Mouse (Mus musculus): ENCODE measurements at regions not wholly inside any gene's neighbourhood (a gene's known extent, or its start where the extent isn't known, plus 50 kb on each side); places are given as distances from the start of the nearest gene placed in this dataset.

GRCm38 (mm10) chr19:56185756-56186155 lies 101.2 kb upstream of the Habp2 start:
- H3K36me3 ChIP-seq (replicated peaks; ENCODE audit: control insufficient read depth, insufficient read depth, low read length) = no peaks in the 10 kb centered on the region
- ATAC-seq (ENCODE audit: insufficient read depth, low read depth) (no peak), DNase-seq (ENCODE audit: low spot score) (no peak)
- H3K4me1 ChIP-seq (ENCODE audit: control insufficient read depth, insufficient read depth) = no peaks in the 10 kb centered on the region
- H3K9ac ChIP-seq (replicated peaks; ENCODE audit: low read depth, low read length) = no peak overlapping the region
- no peak overlapping the region for H3K4me3 ChIP-seq (ENCODE audit: low read depth, low read length)
- no peak for TF ChIP-seq CTCF (IDR thresholded peaks at IDR 0.05; ENCODE audit: low read depth)
- TF ChIP-seq EP300 (IDR thresholded peaks at IDR 0.05; ENCODE audit: low read depth) = no peak
- H3K27me3 ChIP-seq (ENCODE audit: control insufficient read depth, insufficient read depth, low read length) = no peaks in the 10 kb centered on the region
- no peak overlapping the region for H3K4me2 ChIP-seq (ENCODE audit: low read depth, low read length)
- no peak overlapping the region for H3K27ac ChIP-seq (ENCODE audit: low read depth)
- H3K9me3 ChIP-seq (replicated peaks; ENCODE audit: control insufficient read depth, low read length) = no peaks in the 10 kb centered on the region; the same call in 1 of the 2 replicates
- WGBS = 69% methylated on average over 5 of the region's 5 CpGs

- Histone ChIP-seq H3K27me3 (ENCODE audit: control insufficient read depth, insufficient read depth, low read length) (no peaks in the 10 kb centered on the region), H3K27ac (ENCODE audit: low read depth) (no peak overlapping the region), H3K36me3 (replicated peaks; ENCODE audit: control insufficient read depth, insufficient read depth, low read length) (no peaks in the 10 kb centered on the region), H3K4me1 (ENCODE audit: control insufficient read depth, insufficient read depth) (no peaks in the 10 kb centered on the region), H3K9me3 (replicated peaks; ENCODE audit: control insufficient read depth, low read length) (no peaks in the 10 kb centered on the region), H3K4me2 (ENCODE audit: low read depth, low read length) (no peak overlapping the region), H3K4me3 (ENCODE audit: low read depth, low read length) (no peak overlapping the region), H3K9ac (replicated peaks; ENCODE audit: low read depth, low read length) (no peak overlapping the region)
- WGBS = 91% methylated on average over 1 of the region's 1 CpGs
- DNase-seq (ENCODE audit: low spot score) = no peak
- no peak for ATAC-seq (ENCODE audit: insufficient read depth, low read depth)
- TF ChIP-seq EP300 (IDR thresholded peaks at IDR 0.05; ENCODE audit: low read depth) = no peak
- TF ChIP-seq CTCF (IDR thresholded peaks at IDR 0.05; ENCODE audit: low read depth) = no peak
Observed at GRCm38 (mm10) chr19:56189185-56189584, 97.8 kb upstream of the Habp2 start.

GRCm38 (mm10) chr19:56190222-56190621 lies 96.7 kb upstream of the Habp2 start:
- Histone ChIP-seq H3K27ac (ENCODE audit: low read depth) (no peak overlapping the region), H3K4me1 (ENCODE audit: control insufficient read depth, insufficient read depth) (no peaks in the 10 kb centered on the region), H3K27me3 (ENCODE audit: control insufficient read depth, insufficient read depth, low read length) (no peaks in the 10 kb centered on the region), H3K9me3 (replicated peaks; ENCODE audit: control insufficient read depth, low read length) (no peaks in the 10 kb centered on the region), H3K4me3 (ENCODE audit: low read depth, low read length) (no peak overlapping the region), H3K36me3 (replicated peaks; ENCODE audit: control insufficient read depth, insufficient read depth, low read length) (no peaks in the 10 kb centered on the region), H3K9ac (replicated peaks; ENCODE audit: low read depth, low read length) (no peak overlapping the region), H3K4me2 (ENCODE audit: low read depth, low read length) (no peak overlapping the region)
- DNase-seq (ENCODE audit: low spot score) = no peak
- no peak for ATAC-seq (ENCODE audit: insufficient read depth, low read depth)
- TF ChIP-seq EP300 (IDR thresholded peaks at IDR 0.05; ENCODE audit: low read depth) = no peak
- no peak for TF ChIP-seq CTCF (IDR thresholded peaks at IDR 0.05; ENCODE audit: low read depth)
- WGBS = 55% methylated on average over 3 of the region's 3 CpGs

GRCm38 (mm10) chr19:56198474-56199236 lies 88.3 kb upstream of the Habp2 start:
- H3K36me3 ChIP-seq (replicated peaks; ENCODE audit: control insufficient read depth, insufficient read depth, low read length) = no peaks in the 10 kb centered on the region
- no peak overlapping the region for H3K4me2 ChIP-seq (ENCODE audit: low read depth, low read length)
- H3K9ac ChIP-seq (replicated peaks; ENCODE audit: low read depth, low read length) = no peak overlapping the region
- 69% methylated on average over 15 of the region's 15 CpGs for WGBS
- H3K4me1 ChIP-seq (ENCODE audit: control insufficient read depth, insufficient read depth) = no peaks in the 10 kb centered on the region
- H3K4me3 ChIP-seq (ENCODE audit: low read depth, low read length) = no peak overlapping the region
- H3K27ac ChIP-seq (ENCODE audit: low read depth) = no peak overlapping the region
- no peaks in the 10 kb centered on the region for H3K9me3 ChIP-seq (replicated peaks; ENCODE audit: control insufficient read depth, low read length)
- ATAC-seq (ENCODE audit: insufficient read depth, low read depth) (no peak), DNase-seq (ENCODE audit: low spot score) (no peak)
- TF ChIP-seq CTCF (IDR thresholded peaks at IDR 0.05; ENCODE audit: low read depth) (no peak), EP300 (IDR thresholded peaks at IDR 0.05; ENCODE audit: low read depth) (no peak)
- H3K27me3 ChIP-seq (ENCODE audit: control insufficient read depth, insufficient read depth, low read length) = no peaks in the 10 kb centered on the region

- no peak overlapping the region for H3K9ac ChIP-seq (replicated peaks; ENCODE audit: low read depth, low read length)
- no peaks in the 10 kb centered on the region for H3K9me3 ChIP-seq (replicated peaks; ENCODE audit: control insufficient read depth, low read length)
- no peak overlapping the region for H3K4me3 ChIP-seq (ENCODE audit: low read depth, low read length)
- TF ChIP-seq CTCF (IDR thresholded peaks at IDR 0.05; ENCODE audit: low read depth) (no peak), EP300 (IDR thresholded peaks at IDR 0.05; ENCODE audit: low read depth) (no peak)
- H3K27ac ChIP-seq (ENCODE audit: low read depth) = no peak overlapping the region
- H3K4me1 ChIP-seq (ENCODE audit: control insufficient read depth, insufficient read depth) = no peaks in the 10 kb centered on the region
- 62% methylated on average over 14 of the region's 14 CpGs for WGBS
- H3K36me3 ChIP-seq (replicated peaks; ENCODE audit: control insufficient read depth, insufficient read depth, low read length) = no peaks in the 10 kb centered on the region
- ATAC-seq (ENCODE audit: insufficient read depth, low read depth) (no peak), DNase-seq (ENCODE audit: low spot score) (peak; percentile 9)
- H3K4me2 ChIP-seq (ENCODE audit: low read depth, low read length) = no peak overlapping the region
- no peaks in the 10 kb centered on the region for H3K27me3 ChIP-seq (ENCODE audit: control insufficient read depth, insufficient read depth, low read length)
Observed at GRCm38 (mm10) chr19:56199401-56200150, 87.4 kb upstream of the Habp2 start.

Measured in heart, postnatal 0 days (tissue).